Mouse (Mus musculus) brown adipose tissue, adult 24 weeks (tissue): ENCODE results near the gene Paxx. TPM values are rescaled to one million over a fixed set of nuclear protein-coding genes. Genes with fewer than 3 reads are reported as not detected.

Source experiments
- H3K27ac ChIP-seq: fragments of 200-500 bp; replicated peaks from 2 replicates; pipeline ENCODE4 v1.5.1; 2012; ENCODE audit warnings: low read depth, mild to moderate bottlenecking, low read length
- H3K4me1 ChIP-seq: fragments of 200-500 bp; 2 replicates; pipeline ENCODE4 v1.6.1; 2012; ENCODE audit warnings: low read length, mixed read lengths; ENCODE audit not compliant: control insufficient read depth, insufficient read depth, insufficient read length
- H3K4me3 ChIP-seq: fragments of 200-500 bp; 2 replicates; pipeline ENCODE4 v1.5.1; 2012; ENCODE audit warnings: low read depth, mild to moderate bottlenecking, low read length, moderate library complexity; ENCODE audit not compliant: insufficient read depth
- polyA plus RNA-seq: library from polyadenylated mRNA; stranded (reverse); fragments of >200 nt; gene quantifications from 2 replicates; pipeline ENCODE4 v1.2.4, GENCODE M21; 2012; ENCODE audit not compliant: missing spikeins, insufficient read depth, insufficient read length

The Paxx gene
- polyA plus RNA-seq = 195 and 218 TPM in 2 replicates

DNA sequence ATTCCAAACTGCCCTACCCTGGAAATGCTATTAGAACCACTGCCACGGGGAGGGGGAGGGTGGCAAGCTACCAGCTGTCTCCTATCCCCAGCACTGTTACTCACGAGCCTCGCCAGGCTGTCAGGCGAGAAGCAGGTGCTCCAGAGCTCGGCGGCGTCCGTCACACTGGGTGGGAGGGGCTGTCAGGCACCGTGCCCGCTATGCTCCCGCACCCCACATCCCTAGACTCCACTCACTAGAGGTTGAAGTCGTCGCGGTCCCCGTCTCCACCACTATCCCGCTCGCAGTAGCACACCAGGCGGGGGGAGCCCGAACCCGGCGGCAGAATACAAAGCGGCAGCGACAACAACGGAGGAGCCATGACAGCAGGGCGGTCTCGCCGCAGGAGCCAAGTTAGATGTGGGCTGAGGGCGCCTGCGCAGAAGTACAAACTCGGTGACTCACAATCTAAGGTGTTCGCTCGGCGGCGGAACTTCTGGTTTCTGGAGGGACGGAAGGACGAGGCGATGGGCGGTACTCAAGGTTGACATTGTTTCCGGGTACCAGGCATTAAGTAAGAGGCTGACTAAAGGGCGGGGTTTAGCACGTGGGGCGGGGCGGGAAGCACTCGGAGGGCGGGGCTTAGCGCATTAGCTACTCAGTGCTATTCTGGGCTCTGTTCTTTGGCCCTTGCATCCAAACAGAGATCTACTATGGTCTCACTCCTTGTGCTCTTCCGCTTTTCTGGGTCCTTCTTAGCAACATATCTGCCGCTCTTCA is at the start of gene Paxx:
Gene Paxx (minus strand): TSS at position 544 of the 759 bp plus-strand sequence.
- Histone ChIP-seq H3K27ac (peak within 1 kb of the TSS; percentile 90), H3K4me3 (peak within 1 kb of the TSS; percentile 96), H3K4me1 (peaks cover 18% of the 10 kb centered on the region)

GRCm38 (mm10) chr2:25509912-25510311 is 49.0 kb upstream of the Paxx start:
- Histone ChIP-seq H3K4me3 (no peak overlapping the region), H3K4me1 (no peaks in the 10 kb centered on the region), H3K27ac (no peak overlapping the region)

DNA sequence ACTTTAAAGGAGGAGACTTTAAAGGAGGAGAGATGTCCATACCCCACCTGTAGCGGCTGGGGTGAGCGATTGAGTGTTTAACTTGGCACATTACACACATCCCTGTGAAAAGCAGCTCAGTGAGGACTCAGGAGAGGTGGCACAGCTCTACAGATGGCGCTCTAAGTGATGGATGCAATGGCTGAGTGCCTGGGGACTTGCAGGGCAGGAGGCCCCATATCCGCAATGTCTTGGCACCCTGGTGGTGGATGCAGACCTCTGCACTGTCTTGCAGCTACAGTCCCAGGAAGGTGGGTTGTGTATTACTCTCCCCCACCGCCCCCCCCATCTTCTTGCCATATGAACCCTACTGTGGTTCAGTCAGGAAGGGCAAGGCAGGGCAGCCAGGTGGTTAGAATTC is 46.1 kb upstream of the Paxx start:
- peaks cover 3% of the 10 kb centered on the region for H3K4me1 ChIP-seq
- no peak overlapping the region for H3K27ac ChIP-seq
- H3K4me3 ChIP-seq = no peak overlapping the region

- no peak overlapping the region for H3K4me3 ChIP-seq
- H3K27ac ChIP-seq = no peak overlapping the region
- H3K4me1 ChIP-seq = peaks cover 8% of the 10 kb centered on the region
Observed at GRCm38 (mm10) chr2:25505860-25506259, 45.0 kb upstream of the Paxx start.

GRCm38 (mm10) chr2:25505000-25505399 is 44.1 kb upstream of the Paxx start:
- no peak overlapping the region for H3K27ac ChIP-seq
- H3K4me3 ChIP-seq = no peak overlapping the region

DNA sequence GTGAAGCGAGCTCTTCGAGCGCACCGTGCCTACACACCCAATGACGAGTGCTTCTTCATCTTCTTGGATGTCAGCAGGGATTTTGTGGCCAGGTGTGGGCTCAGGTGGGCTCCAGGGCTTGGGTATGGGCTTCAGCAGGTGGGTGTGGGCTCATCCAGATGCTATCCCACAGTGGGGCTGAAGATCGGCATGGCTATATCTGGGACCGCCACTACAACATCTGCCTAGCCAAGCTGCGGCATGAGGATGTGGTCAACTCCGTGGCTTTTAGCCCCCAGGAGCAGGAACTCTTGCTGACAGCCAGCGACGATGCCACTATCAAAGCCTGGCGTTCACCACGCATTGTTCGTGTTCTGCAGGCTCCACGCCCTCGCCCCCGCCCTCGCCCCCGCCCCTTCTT is 43.6 kb upstream of the Paxx start:
- Histone ChIP-seq H3K4me3 (no peak overlapping the region), H3K4me1 (peaks cover 11% of the 10 kb centered on the region), H3K27ac (no peak overlapping the region)

More at GRCm38 (mm10) chr2:25505000-25505399, 44.1 kb upstream of the Paxx start:
- H3K4me1 ChIP-seq = peaks cover 10% of the 10 kb centered on the region

GRCm38 (mm10) chr2:25502726-25503125 is 41.8 kb upstream of the Paxx start:
- Histone ChIP-seq H3K4me1 (peaks cover 11% of the 10 kb centered on the region), H3K4me3 (no peak overlapping the region), H3K27ac (no peak overlapping the region)

DNA sequence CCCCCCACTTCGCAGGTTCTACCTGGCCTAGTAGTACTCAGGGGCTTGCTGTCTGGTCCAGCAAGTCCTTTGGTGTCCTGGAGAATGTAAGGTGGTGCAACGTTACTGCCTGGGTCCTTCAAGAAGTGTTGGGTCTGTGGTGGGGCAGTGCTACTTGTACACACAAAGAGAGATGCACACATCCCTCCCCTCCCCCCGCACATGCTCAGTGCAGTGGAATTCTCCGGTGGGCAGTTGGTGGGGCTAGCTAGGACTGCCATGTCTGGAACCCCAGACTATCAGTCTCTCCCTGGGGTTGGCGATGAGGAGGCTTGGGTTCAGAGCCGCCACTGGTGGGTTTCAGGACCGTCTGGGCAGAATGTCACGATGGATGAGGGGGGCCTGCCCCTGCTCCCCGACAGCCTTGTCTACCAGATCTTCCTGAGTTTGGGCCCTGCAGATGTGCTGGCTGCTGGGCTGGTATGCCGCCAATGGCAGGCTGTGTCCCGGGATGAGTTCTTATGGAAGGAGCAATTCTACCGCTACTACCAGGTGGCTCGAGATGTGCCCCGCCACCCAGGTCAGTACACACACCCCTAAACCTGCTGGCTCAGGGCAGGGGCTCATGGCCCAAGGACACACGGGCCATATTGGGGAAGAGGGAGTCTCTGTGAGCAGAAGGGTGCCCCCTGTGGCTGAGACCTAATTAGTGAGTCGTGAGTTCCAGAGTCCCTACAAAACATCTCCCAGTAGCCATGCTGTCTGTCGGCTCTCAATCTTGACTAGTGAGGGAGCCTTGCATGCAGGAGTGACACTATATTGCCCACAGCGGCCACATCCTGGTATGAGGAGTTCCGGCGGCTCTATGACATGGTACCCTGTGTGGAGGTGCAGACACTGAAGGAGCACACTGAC is 40.9 kb upstream of the Paxx start, which contains the start of gene C8g:
Gene C8g (minus strand): TSS at position 127 of the 894 bp plus-strand sequence.
- Histone ChIP-seq H3K4me3 (peak within 1 kb of the TSS; percentile 89), H3K27ac (peak within 1 kb of the TSS; percentile 88), H3K4me1 (peaks cover 11% of the 10 kb centered on the region)

DNA sequence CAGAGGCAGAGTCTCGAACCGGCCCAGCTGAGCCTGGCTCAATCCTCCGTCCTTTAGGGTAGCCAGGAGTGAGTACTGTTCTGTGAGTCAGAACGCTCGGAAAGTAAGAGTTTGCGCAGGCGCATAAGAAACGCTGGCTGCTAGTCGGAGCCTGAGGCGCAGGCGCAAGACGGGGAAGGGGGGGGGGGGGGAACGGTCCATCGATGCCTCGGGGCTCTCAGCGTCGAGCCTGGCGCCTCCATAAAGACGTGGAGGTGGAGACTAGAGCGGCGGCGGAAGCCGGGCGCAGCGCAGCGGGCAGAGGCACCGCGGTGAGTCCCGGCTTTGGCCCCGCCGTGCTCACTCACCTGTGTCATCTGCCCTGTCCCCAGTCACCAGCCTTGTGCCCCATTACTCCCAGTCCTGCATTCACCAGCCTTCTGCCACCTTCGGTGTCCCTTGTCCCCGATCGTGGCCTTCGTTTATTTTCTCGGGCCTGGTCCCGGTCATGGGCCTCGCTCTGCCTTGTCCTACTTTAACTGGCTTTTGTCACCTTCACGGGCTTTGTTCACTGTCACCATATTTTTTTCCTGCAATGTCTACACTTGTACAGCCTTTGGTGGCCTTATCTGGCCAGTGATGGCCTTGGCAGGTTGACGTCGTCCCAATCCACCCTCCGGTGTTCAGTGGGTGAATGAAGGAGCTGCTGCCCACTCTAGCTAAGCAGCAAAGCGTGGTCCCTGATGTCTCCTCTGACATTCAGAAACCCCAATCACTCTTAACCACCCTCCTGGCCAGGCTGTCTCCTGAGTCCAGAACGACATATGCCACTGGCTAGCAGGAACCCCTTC is 39.9 kb upstream of the Paxx start, which contains the start of gene Fbxw5:
Gene Fbxw5 (plus strand): TSS at position 175 of the 830 bp plus-strand sequence.
- H3K4me1 ChIP-seq = peaks cover 11% of the 10 kb centered on the region
- H3K4me3 ChIP-seq = peak within 1 kb of the TSS; percentile 89
- peak within 1 kb of the TSS; percentile 88 for H3K27ac ChIP-seq

DNA sequence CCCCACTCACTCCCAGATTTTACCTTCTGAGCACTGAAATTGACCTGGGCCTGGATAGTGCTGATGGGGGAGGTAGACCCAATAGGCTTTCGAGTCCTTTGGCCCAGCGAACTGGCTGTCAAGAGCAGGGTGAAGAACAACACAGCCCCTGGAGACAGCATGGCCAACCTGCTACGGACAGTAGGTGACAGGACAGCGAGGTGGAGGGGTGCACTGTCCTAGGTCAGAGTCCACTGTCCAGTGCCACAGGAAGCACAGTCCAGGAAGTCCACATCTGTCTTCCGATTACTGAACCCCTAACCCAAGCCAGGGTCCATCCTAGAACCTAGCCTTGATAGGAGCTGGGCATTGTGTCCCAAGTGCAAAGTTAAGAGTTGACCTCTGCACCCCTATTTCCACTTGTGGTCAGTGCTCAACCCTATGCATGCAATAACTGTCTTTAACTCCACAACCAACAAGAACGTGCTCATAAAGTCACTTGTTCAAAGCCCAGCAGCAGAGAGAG is 39.2 kb upstream of the Paxx start:
- Histone ChIP-seq H3K27ac (peak overlapping the region; percentile 46), H3K4me3 (peak overlapping the region; percentile 63), H3K4me1 (peaks cover 11% of the 10 kb centered on the region)

DNA sequence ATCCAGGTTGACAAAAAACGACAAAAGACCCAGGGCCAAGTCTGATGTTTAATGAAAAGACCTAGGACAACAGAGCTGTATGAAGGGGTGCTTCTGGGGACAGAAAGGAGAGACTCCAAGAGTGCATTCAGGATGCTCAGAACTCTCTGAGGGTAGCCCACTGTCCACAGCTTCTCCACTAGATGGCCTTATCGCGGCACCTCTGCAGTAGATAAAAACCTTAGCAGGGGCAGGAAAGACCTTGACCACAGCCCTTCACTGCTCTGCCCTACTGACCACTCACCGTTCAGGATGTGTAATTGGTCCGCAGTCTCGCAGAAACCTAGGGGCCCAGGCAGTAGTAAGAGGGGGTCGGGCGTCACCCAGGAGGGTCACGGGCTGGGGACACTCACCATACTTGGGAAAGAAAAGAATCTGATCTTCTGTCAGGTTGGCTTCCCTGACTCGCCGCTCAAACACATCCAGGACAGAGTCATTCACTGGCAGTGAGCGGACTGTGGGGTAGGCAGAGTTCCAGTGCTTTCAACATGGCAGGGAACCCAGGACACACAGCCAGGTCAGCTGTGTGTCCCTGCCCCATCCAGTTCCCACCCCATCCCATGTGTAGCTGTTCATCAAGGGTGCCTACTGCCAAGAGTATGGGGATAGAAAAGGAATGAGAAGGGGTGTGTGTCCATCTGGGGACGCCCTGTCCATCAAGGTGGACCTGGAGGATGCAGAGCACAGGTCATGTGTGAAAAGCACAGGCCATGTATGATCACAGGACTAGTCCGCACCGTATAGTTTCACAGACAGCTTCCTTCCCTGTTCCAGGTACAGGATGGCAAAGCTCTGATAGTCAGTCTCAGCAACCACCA is 38.0 kb upstream of the Paxx start:
- Histone ChIP-seq H3K27ac (no peak overlapping the region), H3K4me3 (no peak overlapping the region)

GRCm38 (mm10) chr2:25497846-25498575 is 37.1 kb upstream of the Paxx start:
- no peak overlapping the region for H3K27ac ChIP-seq
- no peak overlapping the region for H3K4me3 ChIP-seq
- H3K4me1 ChIP-seq = peaks cover 11% of the 10 kb centered on the region

More for the DNA sequence above, 38.0 kb upstream of the Paxx start:
- peaks cover 11% of the 10 kb centered on the region for H3K4me1 ChIP-seq

DNA sequence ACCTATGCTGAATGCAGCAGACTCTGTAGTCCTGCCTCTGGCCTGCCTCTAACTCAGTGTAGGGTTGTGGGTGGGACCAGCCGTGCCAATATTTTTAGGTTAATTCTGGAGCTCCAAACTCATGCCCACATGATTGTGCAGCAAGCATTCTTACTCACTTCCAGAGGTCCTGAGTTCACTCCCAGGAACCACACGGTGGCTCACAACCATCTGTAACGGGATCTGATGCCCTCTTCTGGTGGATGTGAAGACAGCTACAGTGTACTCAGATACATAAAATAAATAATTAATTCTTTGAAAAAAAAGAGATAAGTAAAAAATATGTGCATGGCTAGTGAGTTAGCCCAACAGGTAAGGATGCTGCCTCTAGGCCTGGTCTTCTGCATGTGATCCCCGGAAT is 35.6 kb upstream of the Paxx start:
- Histone ChIP-seq H3K4me3 (no peak overlapping the region), H3K27ac (no peak overlapping the region), H3K4me1 (peaks cover 4% of the 10 kb centered on the region)
